Mouse (Mus musculus): ENCODE measurements at regions not wholly inside any gene's neighbourhood (a gene's known extent, or its start where the extent isn't known, plus 50 kb on each side); places are given as distances from the start of the nearest gene placed in this dataset.

DNA sequence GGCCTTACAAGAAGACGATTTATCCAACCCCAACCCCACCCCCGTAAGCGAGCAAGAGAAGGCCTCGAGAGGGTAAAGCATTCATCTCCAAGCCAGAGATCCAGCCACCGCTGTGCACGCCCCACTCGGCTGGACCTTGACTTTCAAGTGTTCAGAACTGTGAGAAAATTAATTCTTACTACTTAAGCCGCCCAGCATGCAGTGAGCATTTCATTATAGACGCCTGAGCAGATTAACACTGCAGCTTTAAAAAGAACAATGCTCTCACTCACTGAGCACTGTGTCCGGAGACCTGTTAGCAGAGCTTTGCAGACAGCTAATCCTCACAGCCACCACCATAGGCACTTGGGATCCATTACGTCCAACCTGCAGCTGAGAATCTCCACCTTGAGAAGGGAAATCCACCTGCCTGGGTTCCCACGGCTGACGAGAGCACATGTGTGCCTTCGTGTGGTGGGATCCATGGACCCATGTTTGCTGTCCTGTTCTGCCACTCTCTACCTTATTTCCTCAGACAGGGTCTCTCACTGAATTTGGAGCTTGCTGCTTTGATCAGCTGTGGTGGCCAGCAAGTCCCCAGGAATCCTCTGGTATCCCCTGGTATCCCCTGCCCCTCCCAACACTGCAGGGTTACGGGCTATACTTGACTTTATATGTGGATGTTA is 281.4 kb downstream of the 3100002H09Rik start:
- 20% methylated on average over 15 of the region's 15 CpGs for WGBS
- no peak for TF ChIP-seq CTCF (IDR thresholded peaks at IDR 0.05; ENCODE audit: low read depth)
- Histone ChIP-seq H3K9me3 (ENCODE audit: low read length) (no peaks in the 10 kb centered on the region), H3K9ac (no peak overlapping the region), H3K4me3 (ENCODE audit: low read depth, low read length) (no peak overlapping the region), H3K27ac (ENCODE audit: low read depth, low read length) (no peak overlapping the region), H3K4me2 (ENCODE audit: low read depth) (no peak overlapping the region), H3K27me3 (ENCODE audit: insufficient read depth, low read length) (no peaks in the 10 kb centered on the region), H3K4me1 (ENCODE audit: insufficient read depth) (peaks cover 5% of the 10 kb centered on the region; the same call in 1 of the 2 replicates), H3K36me3 (ENCODE audit: insufficient read depth) (no peaks in the 10 kb centered on the region)
- DNase-seq (no peak), ATAC-seq (no peak)

DNA sequence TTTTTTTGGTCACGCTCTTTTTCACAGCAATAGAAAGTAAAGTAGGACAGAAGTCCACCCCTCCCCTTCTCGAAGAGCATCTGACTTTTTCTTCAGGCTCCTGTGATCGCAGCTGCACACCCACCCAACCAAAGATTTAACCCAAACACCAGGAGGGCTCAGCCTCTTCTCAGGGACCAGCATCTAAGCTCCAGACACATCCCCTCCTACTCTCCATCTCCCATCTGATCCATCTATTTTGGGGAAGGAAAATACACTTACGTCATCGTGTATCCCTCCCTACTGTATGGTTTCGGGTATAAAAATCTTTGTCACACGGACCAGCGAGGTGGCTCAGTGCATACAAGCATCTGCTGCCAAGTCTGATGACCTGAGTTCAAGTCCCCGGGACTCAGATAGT is 284.3 kb downstream of the 3100002H09Rik start:
- TF ChIP-seq CTCF (IDR thresholded peaks at IDR 0.05; ENCODE audit: low read depth), result no peak
- Histone ChIP-seq H3K4me3 (ENCODE audit: low read depth, low read length) (no peak overlapping the region), H3K36me3 (ENCODE audit: insufficient read depth) (no peaks in the 10 kb centered on the region), H3K9ac (no peak overlapping the region), H3K27ac (ENCODE audit: low read depth, low read length) (no peak overlapping the region), H3K9me3 (ENCODE audit: low read length) (no peaks in the 10 kb centered on the region), H3K4me2 (ENCODE audit: low read depth) (no peak overlapping the region), H3K27me3 (ENCODE audit: insufficient read depth, low read length) (no peaks in the 10 kb centered on the region), H3K4me1 (ENCODE audit: insufficient read depth) (peaks cover 5% of the 10 kb centered on the region; the same call in 1 of the 2 replicates)
- DNase-seq (no peak), ATAC-seq (no peak)
- 91% methylated on average over 9 of the region's 9 CpGs for WGBS

DNA sequence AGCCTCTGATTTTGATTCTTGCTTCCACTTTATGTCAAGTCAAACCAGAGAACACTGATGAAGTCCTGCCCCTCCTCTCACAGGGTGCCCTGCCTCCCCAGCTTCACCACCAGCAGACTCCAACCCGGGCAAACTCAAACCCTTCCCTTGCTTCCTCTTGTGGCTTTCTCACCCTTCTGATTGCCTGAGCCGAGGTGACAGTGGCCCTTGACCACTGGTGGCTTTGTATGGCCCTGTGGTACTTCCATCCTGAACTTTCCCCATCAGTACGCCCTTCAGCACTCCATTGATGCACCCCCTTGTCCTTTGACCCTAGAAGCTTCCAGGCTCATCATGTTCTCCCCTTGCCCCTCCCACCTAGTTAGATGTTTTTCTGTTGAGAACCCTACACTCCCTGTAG is 287.0 kb downstream of the 3100002H09Rik start:
- Histone ChIP-seq H3K27me3 (ENCODE audit: insufficient read depth, low read length) (no peaks in the 10 kb centered on the region), H3K4me1 (ENCODE audit: insufficient read depth) (no peaks in the 10 kb centered on the region), H3K9ac (no peak overlapping the region), H3K36me3 (ENCODE audit: insufficient read depth) (no peaks in the 10 kb centered on the region), H3K4me3 (ENCODE audit: low read depth, low read length) (no peak overlapping the region), H3K27ac (ENCODE audit: low read depth, low read length) (no peak overlapping the region), H3K4me2 (ENCODE audit: low read depth) (no peak overlapping the region), H3K9me3 (ENCODE audit: low read length) (no peaks in the 10 kb centered on the region)
- no peak for TF ChIP-seq CTCF (IDR thresholded peaks at IDR 0.05; ENCODE audit: low read depth)
- 83% methylated on average over 3 of the region's 3 CpGs for WGBS
- ATAC-seq (no peak), DNase-seq (no peak)

DNA sequence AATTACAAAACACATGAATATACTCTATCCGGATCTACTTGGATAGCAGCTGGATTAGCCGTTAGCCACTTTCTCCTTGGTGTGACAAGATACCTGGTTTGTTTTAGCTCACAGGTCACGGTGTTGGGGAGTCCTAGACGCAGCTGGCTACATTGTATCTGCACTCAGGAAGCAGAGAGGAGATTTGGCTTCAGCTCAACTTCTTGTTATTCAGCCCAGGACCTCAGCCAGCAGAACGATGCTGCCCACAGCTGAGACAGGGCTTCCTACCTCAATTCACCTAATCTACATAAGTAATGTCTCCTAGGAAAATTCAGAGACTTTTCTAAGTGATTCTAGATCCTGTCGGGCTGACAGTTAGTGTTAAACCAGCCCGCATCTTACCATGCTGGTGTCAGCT is 289.4 kb downstream of the 3100002H09Rik start:
- Histone ChIP-seq H3K4me1 (ENCODE audit: insufficient read depth) (no peaks in the 10 kb centered on the region), H3K27me3 (ENCODE audit: insufficient read depth, low read length) (no peaks in the 10 kb centered on the region), H3K36me3 (ENCODE audit: insufficient read depth) (no peaks in the 10 kb centered on the region), H3K9me3 (ENCODE audit: low read length) (no peaks in the 10 kb centered on the region), H3K4me3 (ENCODE audit: low read depth, low read length) (no peak overlapping the region), H3K27ac (ENCODE audit: low read depth, low read length) (no peak overlapping the region), H3K9ac (no peak overlapping the region), H3K4me2 (ENCODE audit: low read depth) (no peak overlapping the region)
- ATAC-seq, result no peak
- TF ChIP-seq CTCF (IDR thresholded peaks at IDR 0.05; ENCODE audit: low read depth), result no peak
- DNase-seq, result no peak
- 42% methylated on average over 7 of the region's 7 CpGs for WGBS

DNA sequence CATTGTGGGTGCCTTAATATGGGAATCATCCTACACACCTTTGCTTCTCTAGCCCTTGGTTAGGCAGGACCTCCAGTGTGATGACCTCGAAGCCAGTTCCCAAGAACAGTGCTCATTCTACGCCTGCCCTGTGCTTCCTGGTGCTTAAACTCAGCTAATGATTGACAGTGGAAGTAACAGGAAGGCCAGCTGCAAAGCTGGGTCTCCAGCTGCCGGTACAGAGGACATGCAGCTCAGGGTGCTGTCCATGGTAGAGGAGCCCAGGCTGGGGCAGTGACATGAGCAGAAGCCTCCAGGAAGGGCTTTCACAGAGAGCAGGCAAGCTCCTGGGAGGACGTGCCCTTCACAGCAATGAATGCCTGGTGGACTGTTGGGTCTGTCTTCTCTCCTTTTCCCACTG is 293.6 kb downstream of the 3100002H09Rik start:
- no peaks in the 10 kb centered on the region for H3K27me3 ChIP-seq (ENCODE audit: insufficient read depth, low read length)
- H3K36me3 ChIP-seq (ENCODE audit: insufficient read depth), result no peaks in the 10 kb centered on the region
- no peaks in the 10 kb centered on the region for H3K4me1 ChIP-seq (ENCODE audit: insufficient read depth)
- no peak for ATAC-seq
- 42% methylated on average over 4 of the region's 4 CpGs for WGBS
- no peak for DNase-seq
- no peak for TF ChIP-seq CTCF (IDR thresholded peaks at IDR 0.05; ENCODE audit: low read depth)
- no peak overlapping the region for H3K4me2 ChIP-seq (ENCODE audit: low read depth)
- H3K9me3 ChIP-seq (ENCODE audit: low read length), result no peaks in the 10 kb centered on the region
- no peak overlapping the region for H3K9ac ChIP-seq
- no peak overlapping the region for H3K4me3 ChIP-seq (ENCODE audit: low read depth, low read length)
- H3K27ac ChIP-seq (ENCODE audit: low read depth, low read length), result no peak overlapping the region

DNA sequence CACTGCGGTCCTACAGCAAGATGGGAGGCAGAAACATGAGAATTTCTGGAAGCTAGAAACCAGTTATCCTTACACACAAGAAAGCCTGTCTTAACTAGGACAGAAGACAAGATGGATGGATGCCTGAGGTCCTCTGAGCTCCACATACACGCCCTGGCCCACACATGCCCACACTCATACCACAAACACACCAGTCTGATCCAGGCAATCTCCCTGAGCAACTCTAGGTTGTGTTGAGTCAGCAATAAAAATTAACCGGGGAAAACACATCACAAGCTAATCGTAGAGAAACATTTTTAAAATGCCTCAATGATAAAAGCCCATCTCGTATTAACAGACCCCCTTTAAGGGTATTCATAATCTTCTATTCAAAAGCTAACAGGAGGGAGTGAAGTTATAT is 298.9 kb downstream of the 3100002H09Rik start:
- no peak overlapping the region for H3K4me2 ChIP-seq (ENCODE audit: low read depth)
- 75% methylated on average over 5 of the region's 5 CpGs for WGBS
- H3K4me3 ChIP-seq (ENCODE audit: low read depth, low read length), result no peak overlapping the region
- no peaks in the 10 kb centered on the region for H3K9me3 ChIP-seq (ENCODE audit: low read length)
- no peaks in the 10 kb centered on the region for H3K36me3 ChIP-seq (ENCODE audit: insufficient read depth)
- ATAC-seq (no peak), DNase-seq (no peak)
- no peak overlapping the region for H3K27ac ChIP-seq (ENCODE audit: low read depth, low read length)
- TF ChIP-seq CTCF (IDR thresholded peaks at IDR 0.05; ENCODE audit: low read depth), result no peak
- H3K9ac ChIP-seq, result no peak overlapping the region
- H3K4me1 ChIP-seq (ENCODE audit: insufficient read depth), result no peaks in the 10 kb centered on the region
- H3K27me3 ChIP-seq (ENCODE audit: insufficient read depth, low read length), result no peaks in the 10 kb centered on the region; the same call in 1 of the 2 replicates

DNA sequence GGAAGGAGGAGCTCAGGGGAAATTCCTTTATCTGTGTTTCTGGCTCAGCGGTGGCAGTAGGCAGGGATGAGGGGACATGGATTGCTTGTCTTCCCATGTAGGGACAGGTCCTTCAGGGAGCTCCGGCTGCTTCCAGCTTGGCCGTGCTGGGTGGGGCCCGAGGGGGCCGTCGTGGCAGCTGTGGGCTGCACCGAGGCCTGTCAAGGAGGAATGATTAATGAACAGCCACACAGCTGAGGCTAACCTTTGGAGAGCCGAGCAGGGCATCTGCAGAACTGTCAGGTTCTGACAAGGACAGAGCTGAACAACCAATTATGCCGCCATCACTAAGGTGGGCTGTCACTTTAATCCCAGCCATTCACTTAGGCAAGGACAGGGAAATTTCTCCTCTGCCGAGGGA is 300.0 kb downstream of the 3100002H09Rik start:
- Histone ChIP-seq H3K4me1 (ENCODE audit: insufficient read depth) (no peaks in the 10 kb centered on the region), H3K9ac (no peak overlapping the region), H3K27ac (ENCODE audit: low read depth, low read length) (no peak overlapping the region), H3K4me3 (ENCODE audit: low read depth, low read length) (no peak overlapping the region), H3K9me3 (ENCODE audit: low read length) (no peaks in the 10 kb centered on the region), H3K36me3 (ENCODE audit: insufficient read depth) (no peaks in the 10 kb centered on the region), H3K27me3 (ENCODE audit: insufficient read depth, low read length) (no peaks in the 10 kb centered on the region; the same call in 1 of the 2 replicates), H3K4me2 (ENCODE audit: low read depth) (no peak overlapping the region)
- DNase-seq, result no peak
- 19% methylated on average over 10 of the region's 10 CpGs for WGBS
- no peak for ATAC-seq
- TF ChIP-seq CTCF (IDR thresholded peaks at IDR 0.05; ENCODE audit: low read depth), result no peak
